Mouse (Mus musculus) ES-Bruce4 (cell line): ENCODE measurements around the gene Lipe.

Experiments
- CTCF ChIP-seq: IDR thresholded peaks from one replicate; pipeline ENCODE4 v1.8.1; 2011; ENCODE audit warnings: low read depth, low read length
- POLR2A ChIP-seq: IDR thresholded peaks from one replicate; pipeline ENCODE4 v1.8.1; 2011; ENCODE audit warnings: low read length; ENCODE audit not compliant: insufficient read depth

- TF ChIP-seq CTCF (no peak), POLR2A (no peak)
These were observed 21.0 kb upstream of the Lipe start for GRCm38 (mm10) chr7:25419536-25419935.
